Mouse (Mus musculus) midbrain, embryonic 14.5 days (tissue): ENCODE measurements at regions not wholly inside any gene's neighbourhood (a gene's known extent, or its start where the extent isn't known, plus 50 kb on each side); places are given as distances from the start of the nearest gene placed in this dataset.

Source experiments
- ATAC-seq: fragments of 200-750 bp; cut with Nextera tagmentation; 2 replicates; pipeline ENCODE4 v1.8.0; 2017; ENCODE audit warnings: moderate number of reproducible peaks, moderate library complexity; ENCODE audit not compliant: low FRiP score, low TSS enrichment
- DNase-seq: peaks from one replicate; pipeline ENCODE4 v3.0.0-alpha.2; 2015
- H3K27ac ChIP-seq: fragments of 300-500 bp; sonication (generic); replicated peaks from 2 replicates; pipeline ENCODE4 v1.5.1; 2014; ENCODE audit warnings: mild to moderate bottlenecking, low read depth, low read length, moderate library complexity
- H3K27me3 ChIP-seq: fragments of 300-500 bp; sonication (generic); 2 replicates; pipeline ENCODE4 v1.6.1; 2014; ENCODE audit warnings: low read length, control low read depth, mixed read lengths; ENCODE audit not compliant: control insufficient read depth, insufficient read depth
- H3K36me3 ChIP-seq: fragments of 300-500 bp; sonication (generic); 2 replicates; pipeline ENCODE4 v1.6.1; 2014; ENCODE audit warnings: low read length, control low read depth; ENCODE audit not compliant: control insufficient read depth, insufficient read depth
- H3K4me1 ChIP-seq: fragments of 300-500 bp; sonication (generic); 2 replicates; pipeline ENCODE4 v1.6.1; 2014; ENCODE audit warnings: mild to moderate bottlenecking, antibody characterized with exemption, low read length, control low read depth; ENCODE audit not compliant: control insufficient read depth, insufficient read depth
- H3K4me2 ChIP-seq: fragments of 300-500 bp; sonication (generic); 2 replicates; pipeline ENCODE4 v1.6.1; 2014; ENCODE audit warnings: mild to moderate bottlenecking, low read length, moderate library complexity
- H3K4me3 ChIP-seq: fragments of 300-500 bp; sonication (generic); replicated peaks from 2 replicates; pipeline ENCODE4 v1.5.1; 2014; ENCODE audit warnings: low read depth, low read length
- H3K9ac ChIP-seq: fragments of 300-500 bp; sonication (generic); replicated peaks from 2 replicates; pipeline ENCODE4 v1.6.1; 2014; ENCODE audit warnings: mild to moderate bottlenecking, low read length, moderate library complexity
- H3K9me3 ChIP-seq: fragments of 300-500 bp; sonication (generic); 2 replicates; pipeline ENCODE4 v1.6.1; 2016; ENCODE audit warnings: low read length, control low read depth, mixed read lengths; ENCODE audit not compliant: control insufficient read depth
- WGBS: fragments of 180-500 bp; shearing (Covaris S2); extraction: QIAGEN DNeasy Blood & Tissue Kit; methylation state at CpG from one replicate; pipeline ENCODE4 v1.1.7; 2014; 5-methylcytosine and 5-hydroxymethylcytosine counted together

DNA sequence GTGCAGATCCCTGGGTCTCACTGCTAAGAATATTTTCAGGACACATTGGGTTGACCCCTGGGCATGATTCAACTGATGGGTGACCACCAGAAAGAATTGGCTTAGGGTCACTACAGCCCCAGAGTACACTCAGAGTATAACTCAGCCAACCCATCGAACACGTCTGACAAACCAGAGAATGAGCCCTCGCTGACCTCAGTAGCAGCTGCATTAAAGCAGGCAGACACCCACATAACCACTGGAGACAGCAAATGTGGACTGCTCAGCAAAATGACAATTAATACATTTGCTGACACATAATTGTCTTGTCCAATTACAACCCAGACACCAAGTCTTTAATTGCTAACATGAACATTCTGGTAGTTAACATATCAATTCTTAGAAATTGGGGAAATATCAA lies 175.7 kb downstream of the Cbln4 start:
- no peaks in the 10 kb centered on the region for H3K9me3 ChIP-seq
- no peaks in the 10 kb centered on the region for H3K27me3 ChIP-seq
- H3K36me3 ChIP-seq, result no peaks in the 10 kb centered on the region
- WGBS, result 92% methylated on average over 3 of the region's 3 CpGs
- no peak overlapping the region for H3K27ac ChIP-seq
- no peak for ATAC-seq
- no peak overlapping the region for H3K4me3 ChIP-seq
- no peaks in the 10 kb centered on the region for H3K4me1 ChIP-seq
- H3K9ac ChIP-seq, result no peak overlapping the region
- no peak for DNase-seq
- no peak overlapping the region for H3K4me2 ChIP-seq

DNA sequence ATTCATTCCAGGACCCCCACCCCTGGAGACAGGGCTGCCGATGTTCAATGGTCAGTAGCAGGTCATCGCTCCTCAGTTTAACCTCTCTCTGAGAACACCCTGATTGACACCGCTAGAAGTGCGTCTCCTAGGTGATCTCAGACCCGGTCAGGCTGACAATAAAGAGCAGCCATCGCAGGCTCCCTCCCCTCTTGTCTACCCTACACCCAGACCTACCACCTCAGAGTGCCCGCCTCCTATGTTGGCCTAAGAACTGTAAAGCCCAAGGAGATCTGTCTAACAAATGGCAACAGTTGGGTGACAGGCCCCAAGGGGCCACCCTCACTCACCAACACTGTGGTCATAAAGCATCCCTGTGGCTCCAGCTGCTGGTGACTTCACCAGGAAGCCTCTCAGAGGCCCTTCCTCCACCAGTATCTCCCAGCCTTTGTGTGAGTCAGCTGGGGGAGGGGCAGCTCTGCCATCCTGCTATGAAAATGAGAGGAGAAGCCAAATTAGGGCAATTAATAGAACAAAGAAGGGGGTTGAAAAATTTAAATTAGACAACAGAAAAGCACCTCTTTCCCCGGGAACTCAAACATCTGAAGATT lies 178.8 kb downstream of the Cbln4 start:
- H3K9ac ChIP-seq, result no peak overlapping the region
- no peaks in the 10 kb centered on the region for H3K27me3 ChIP-seq
- H3K4me1 ChIP-seq, result no peaks in the 10 kb centered on the region
- H3K36me3 ChIP-seq, result no peaks in the 10 kb centered on the region
- no peak overlapping the region for H3K4me2 ChIP-seq
- no peak overlapping the region for H3K27ac ChIP-seq
- H3K4me3 ChIP-seq, result no peak overlapping the region
- H3K9me3 ChIP-seq, result no peaks in the 10 kb centered on the region
- DNase-seq (peak; percentile 21), ATAC-seq (no peak)
- 90% methylated on average over 8 of the region's 8 CpGs for WGBS

GRCm38 (mm10) chr2:171862626-171863025 lies 180.6 kb downstream of the Cbln4 start:
- H3K9ac ChIP-seq, result no peak overlapping the region
- 92% methylated on average over 2 of the region's 2 CpGs for WGBS
- H3K27ac ChIP-seq, result no peak overlapping the region
- no peaks in the 10 kb centered on the region for H3K36me3 ChIP-seq
- no peaks in the 10 kb centered on the region for H3K9me3 ChIP-seq
- ATAC-seq (no peak), DNase-seq (no peak)
- no peaks in the 10 kb centered on the region for H3K4me1 ChIP-seq
- no peak overlapping the region for H3K4me3 ChIP-seq
- H3K27me3 ChIP-seq, result no peaks in the 10 kb centered on the region
- H3K4me2 ChIP-seq, result no peak overlapping the region

DNA sequence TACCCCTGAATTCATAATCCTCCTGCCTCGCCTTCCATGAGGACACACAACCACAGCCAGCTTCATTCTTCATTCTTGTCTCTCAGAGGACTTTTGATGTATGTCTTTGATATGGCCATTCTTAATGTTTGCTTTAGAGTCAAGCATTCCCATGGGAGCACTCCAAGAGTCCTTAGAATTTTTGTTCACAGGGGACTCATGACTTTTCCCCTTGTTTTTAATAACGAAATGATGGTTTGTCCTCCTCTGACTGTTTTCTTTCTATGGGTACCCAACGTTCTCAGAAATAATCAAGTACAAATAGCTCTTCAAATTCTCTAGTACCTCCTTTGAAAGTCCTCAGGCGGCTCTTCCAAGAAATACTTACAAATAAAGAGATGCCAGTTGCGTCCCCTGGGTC lies 184.4 kb downstream of the Cbln4 start:
- no peak overlapping the region for H3K4me3 ChIP-seq
- 71% methylated on average over 5 of the region's 5 CpGs for WGBS
- ATAC-seq, result no peak

GRCm38 (mm10) chr2:171856491-171856890 lies 186.8 kb downstream of the Cbln4 start:
- no peak overlapping the region for H3K27ac ChIP-seq
- H3K36me3 ChIP-seq, result no peaks in the 10 kb centered on the region
- no peaks in the 10 kb centered on the region for H3K27me3 ChIP-seq
- H3K4me1 ChIP-seq, result peaks cover 6% of the 10 kb centered on the region; the same call in 1 of the 2 replicates
- no peak overlapping the region for H3K4me2 ChIP-seq
- ATAC-seq (peak; percentile 24; the same call in 1 of the 2 replicates), DNase-seq (peak; percentile 65)
- no peaks in the 10 kb centered on the region for H3K9me3 ChIP-seq
- no peak overlapping the region for H3K9ac ChIP-seq
- WGBS, result 52% methylated on average over 8 of the region's 8 CpGs
- H3K4me3 ChIP-seq, result no peak overlapping the region

More for the DNA sequence above, 184.4 kb downstream of the Cbln4 start:
- DNase-seq, result no peak
- Histone ChIP-seq H3K9ac (no peak overlapping the region), H3K9me3 (no peaks in the 10 kb centered on the region), H3K4me1 (peaks cover 6% of the 10 kb centered on the region; the same call in 1 of the 2 replicates), H3K36me3 (no peaks in the 10 kb centered on the region), H3K4me2 (no peak overlapping the region), H3K27ac (no peak overlapping the region), H3K27me3 (no peaks in the 10 kb centered on the region)

DNA sequence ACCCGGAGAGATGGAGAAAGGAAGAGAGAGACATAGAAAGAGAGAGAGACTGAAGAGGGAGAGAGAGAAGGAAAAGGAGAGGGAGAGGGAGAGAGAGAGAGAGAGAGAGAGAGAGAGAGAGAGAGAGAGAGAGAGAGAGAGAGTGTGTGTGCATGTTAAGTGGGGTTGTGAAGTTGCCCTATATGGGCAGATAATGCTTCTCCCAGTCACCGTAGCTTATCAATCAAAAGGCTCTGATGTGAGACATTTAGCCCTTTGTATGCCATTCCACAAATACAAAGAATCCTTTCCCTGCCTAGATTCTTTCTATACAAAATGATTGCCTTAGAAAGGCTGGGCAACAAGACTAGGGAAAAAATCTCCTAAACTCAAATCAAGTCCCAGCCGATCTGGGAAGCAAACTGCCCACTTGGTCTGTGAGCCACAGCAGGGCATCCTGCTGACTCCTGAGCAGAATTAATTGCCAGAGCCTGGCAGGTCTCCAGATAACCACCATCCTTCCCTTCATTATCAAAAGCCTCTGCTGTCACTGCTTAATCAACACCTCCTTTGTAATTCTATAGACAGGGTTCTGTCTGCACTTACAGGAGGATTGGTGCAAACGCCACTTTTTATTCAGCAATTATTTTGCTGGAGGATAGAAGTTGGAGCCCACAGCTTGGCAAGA lies 196.3 kb downstream of the Cbln4 start:
- Histone ChIP-seq H3K4me2 (no peak overlapping the region), H3K27ac (no peak overlapping the region)
- DNase-seq, result peak; percentile 81

DNA sequence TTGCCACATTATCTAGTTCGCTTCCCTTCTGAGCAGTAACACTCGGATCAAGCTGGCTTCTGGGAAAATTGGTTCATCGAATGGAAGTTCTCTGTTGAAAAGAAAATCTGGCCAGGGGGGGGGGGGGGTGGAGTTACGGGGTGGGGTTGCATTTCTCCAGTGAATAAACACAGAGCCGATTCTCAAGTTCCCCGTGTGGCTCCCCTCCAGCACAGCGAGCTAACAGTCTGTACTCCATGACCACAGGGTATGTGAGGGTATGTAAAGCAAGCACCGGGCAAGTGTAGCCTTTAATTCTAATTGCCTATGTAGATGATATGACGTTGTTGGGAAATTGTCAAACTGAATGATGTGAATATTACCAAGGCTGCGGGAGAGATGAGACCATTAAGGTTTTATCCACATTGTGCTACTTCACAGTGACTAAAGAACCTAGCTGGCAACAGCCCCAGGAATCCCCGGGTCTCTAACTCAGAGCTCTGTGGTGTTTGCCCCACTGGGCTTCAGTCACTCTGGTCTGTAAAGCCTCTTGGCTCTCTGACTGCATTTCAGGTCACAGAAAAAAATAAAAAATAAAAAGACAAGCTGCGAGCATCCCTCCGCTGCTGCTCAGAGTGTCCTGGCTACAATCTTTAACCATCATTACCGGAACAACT lies 203.1 kb downstream of the Cbln4 start:
- 64% methylated on average over 14 of the region's 14 CpGs for WGBS
- Histone ChIP-seq H3K36me3 (no peaks in the 10 kb centered on the region), H3K4me1 (no peaks in the 10 kb centered on the region), H3K27ac (no peak overlapping the region), H3K9ac (no peak overlapping the region), H3K4me3 (no peak overlapping the region), H3K4me2 (no peak overlapping the region), H3K9me3 (no peaks in the 10 kb centered on the region), H3K27me3 (no peaks in the 10 kb centered on the region)
- DNase-seq (no peak), ATAC-seq (no peak)

More for the DNA sequence above, 196.3 kb downstream of the Cbln4 start:
- 20% methylated on average over 4 of the region's 4 CpGs for WGBS
- H3K36me3 ChIP-seq, result no peaks in the 10 kb centered on the region
- H3K4me1 ChIP-seq, result no peaks in the 10 kb centered on the region
- H3K4me3 ChIP-seq, result no peak overlapping the region
- H3K9ac ChIP-seq, result no peak overlapping the region
- H3K27me3 ChIP-seq, result no peaks in the 10 kb centered on the region
- no peaks in the 10 kb centered on the region for H3K9me3 ChIP-seq
- ATAC-seq, result no peak; the same call in 1 of the 2 replicates

- Histone ChIP-seq H3K36me3 (no peaks in the 10 kb centered on the region), H3K27me3 (no peaks in the 10 kb centered on the region), H3K4me2 (no peak overlapping the region), H3K4me3 (no peak overlapping the region), H3K9me3 (no peaks in the 10 kb centered on the region), H3K4me1 (no peaks in the 10 kb centered on the region), H3K9ac (no peak overlapping the region), H3K27ac (no peak overlapping the region)
- 84% methylated on average over 6 of the region's 6 CpGs for WGBS
- ATAC-seq (no peak), DNase-seq (no peak)
Observed at GRCm38 (mm10) chr2:171822156-171822555, 221.1 kb downstream of the Cbln4 start.

DNA sequence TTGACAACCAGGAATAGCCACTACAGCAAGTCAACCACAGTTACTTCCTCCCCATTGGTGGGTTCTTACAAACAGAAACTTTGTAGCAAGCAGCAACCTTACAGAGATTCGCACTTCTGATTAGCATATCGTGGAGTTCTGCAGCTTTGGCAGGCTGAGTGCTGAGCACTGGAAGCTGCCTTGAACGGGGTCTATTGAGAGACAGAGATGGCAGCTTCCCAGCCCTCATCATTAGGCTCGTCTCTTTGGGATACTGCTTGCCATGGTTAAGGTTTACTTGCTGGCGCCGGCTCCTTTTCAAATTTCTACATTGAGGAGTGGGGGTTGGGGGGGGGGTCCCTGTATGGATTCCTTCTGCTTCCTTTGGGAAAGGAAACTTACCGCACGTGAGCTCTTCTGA lies 224.8 kb downstream of the Cbln4 start:
- whole genome bisulfite sequencing, result 68% methylated on average over 8 of the region's 8 CpGs
- H3K4me1 ChIP-seq, result no peaks in the 10 kb centered on the region
- no peak for ATAC-seq
- peak; percentile 21 for DNase-seq
- no peaks in the 10 kb centered on the region for H3K36me3 ChIP-seq
- no peak overlapping the region for H3K4me2 ChIP-seq
- H3K27ac ChIP-seq, result no peak overlapping the region
- no peak overlapping the region for H3K4me3 ChIP-seq
- H3K9ac ChIP-seq, result no peak overlapping the region
- H3K27me3 ChIP-seq, result no peaks in the 10 kb centered on the region
- H3K9me3 ChIP-seq, result no peaks in the 10 kb centered on the region
